Mouse (Mus musculus) brain, embryonic 14.5 days (tissue): Measurements from ENCODE around the gene Tenm4. TPM values are rescaled to one million over a fixed set of nuclear protein-coding genes. Genes with fewer than 3 reads are reported as not detected.
"Not testable (repeated sequence)": the region's sequence is repeated elsewhere in the genome, so short reads cannot be mapped to it uniquely, and the experiment has no call there.

Source experiments
- DNase-seq: peaks from one replicate; pipeline ENCODE4 v3.0.0-alpha.2; 2011; ENCODE audit warnings: low read depth
- CTCF ChIP-seq: fragments of 200-500 bp; IDR thresholded peaks from 2 replicates; pipeline ENCODE4 v1.5.1; 2012; ENCODE audit warnings: inconsistent platforms, mild to moderate bottlenecking, moderate library complexity, borderline replicate concordance; ENCODE audit not compliant: insufficient read depth, insufficient read length; ENCODE audit errors: extremely low read depth
- POLR2A ChIP-seq: fragments of 200-500 bp; IDR thresholded peaks from 2 replicates; pipeline ENCODE4 v1.6.1; 2012; ENCODE audit warnings: mild to moderate bottlenecking, inconsistent platforms, borderline replicate concordance; ENCODE audit not compliant: poor library complexity, insufficient read depth, insufficient read length, severe bottlenecking; ENCODE audit errors: extremely low read depth
- polyA plus RNA-seq: library from polyadenylated mRNA; depleted of rRNA; stranded (reverse); fragments of >200 nt; gene quantifications from 2 replicates; pipeline ENCODE4 v1.2.3, GENCODE M21; 2012

The Tenm4 gene
- polyA plus RNA-seq, 1 experiment = 31.2 TPM

DNA sequence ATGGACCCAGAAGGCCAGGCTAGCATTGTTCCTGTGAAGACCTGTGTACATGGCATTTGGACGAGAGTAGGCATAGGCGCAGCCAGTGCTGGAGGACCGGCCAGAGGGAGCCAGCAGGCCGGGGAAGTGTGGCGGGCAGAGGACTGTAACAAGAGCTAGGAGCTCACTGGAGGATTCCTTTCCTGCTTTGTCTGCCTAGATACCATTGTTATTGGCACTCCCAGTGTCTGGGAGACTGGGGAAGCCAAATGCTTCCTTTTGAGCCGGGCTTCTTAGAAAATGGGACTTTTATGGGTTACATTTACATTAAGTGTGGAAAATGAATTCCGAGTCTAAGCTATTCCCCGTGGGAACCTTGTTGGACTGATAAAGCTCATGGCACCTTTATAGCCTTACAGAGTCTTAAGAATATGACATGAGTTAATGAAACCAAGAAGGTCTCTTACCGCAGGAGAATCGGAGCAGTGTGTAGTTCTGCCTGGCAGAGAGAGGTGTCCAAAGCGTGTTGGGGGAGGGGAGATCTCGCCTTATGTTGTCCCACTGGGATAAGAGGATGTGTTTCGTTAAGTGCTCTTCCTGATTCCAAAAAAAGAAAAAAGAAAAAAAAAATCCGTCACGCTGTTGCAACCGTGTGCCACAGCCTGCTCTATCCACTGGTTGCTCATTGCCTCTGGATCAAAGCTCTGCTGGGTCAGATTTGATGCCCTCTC, 737.1 kb downstream of the Tenm4 start:
- peak; percentile 58 for DNase-seq

DNA sequence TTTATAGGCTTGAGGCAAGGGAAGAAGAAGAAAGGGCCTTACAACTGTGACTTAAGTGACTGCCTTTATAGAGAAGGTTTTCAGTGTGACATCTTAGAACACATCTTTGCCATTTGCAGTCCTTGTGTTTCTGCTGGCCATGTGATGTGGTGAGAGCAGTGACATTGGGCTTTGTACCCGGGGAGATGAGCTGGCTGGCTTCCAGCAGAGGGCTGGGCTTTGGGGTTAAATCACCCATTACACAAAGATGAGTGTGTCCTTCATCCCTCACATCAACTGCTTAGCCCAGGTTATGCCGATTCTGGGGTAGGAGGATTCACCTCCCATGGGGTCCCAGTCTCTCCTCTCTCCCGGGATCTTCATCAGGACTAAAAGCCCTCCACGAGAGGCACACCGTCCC, 738.8 kb downstream of the Tenm4 start:
- no peak for DNase-seq
- no peak for TF ChIP-seq POLR2A
- no peak for TF ChIP-seq CTCF

More for the DNA sequence above, 737.1 kb downstream of the Tenm4 start:
- TF ChIP-seq CTCF (no peak), POLR2A (no peak)

DNA sequence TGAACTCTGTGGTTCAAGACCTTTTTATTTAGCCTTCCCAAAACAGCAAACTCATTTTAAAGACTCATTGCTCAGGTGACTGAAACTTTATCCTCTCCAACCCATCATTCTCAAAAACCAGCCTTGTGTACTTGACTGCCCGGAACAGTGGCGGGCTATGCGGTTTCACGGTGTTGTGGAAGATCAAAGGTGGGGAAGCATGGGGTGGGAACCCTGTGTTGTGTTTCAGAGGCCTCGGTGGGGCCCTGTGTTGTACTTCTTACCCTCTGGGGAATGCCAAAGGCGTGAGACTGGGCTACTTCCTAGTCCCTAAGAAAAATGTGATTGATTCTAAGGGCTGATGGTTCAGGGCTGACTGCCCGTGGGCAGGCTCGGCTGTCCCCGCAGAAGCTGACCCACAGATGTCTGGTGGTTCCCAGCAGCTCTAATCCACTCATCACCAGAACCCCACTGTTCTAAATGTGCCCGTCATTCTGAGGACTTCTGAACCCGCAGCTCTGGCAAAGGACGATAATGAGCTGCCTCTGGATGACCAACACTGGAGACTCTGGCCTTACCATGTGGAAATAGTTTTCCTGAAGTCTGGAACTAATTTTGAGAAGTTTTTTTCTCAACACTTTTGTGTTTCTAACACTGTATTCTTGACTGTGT, 739.4 kb downstream of the Tenm4 start:
- TF ChIP-seq POLR2A = no peak
- no peak for TF ChIP-seq CTCF
- no peak for DNase-seq

DNA sequence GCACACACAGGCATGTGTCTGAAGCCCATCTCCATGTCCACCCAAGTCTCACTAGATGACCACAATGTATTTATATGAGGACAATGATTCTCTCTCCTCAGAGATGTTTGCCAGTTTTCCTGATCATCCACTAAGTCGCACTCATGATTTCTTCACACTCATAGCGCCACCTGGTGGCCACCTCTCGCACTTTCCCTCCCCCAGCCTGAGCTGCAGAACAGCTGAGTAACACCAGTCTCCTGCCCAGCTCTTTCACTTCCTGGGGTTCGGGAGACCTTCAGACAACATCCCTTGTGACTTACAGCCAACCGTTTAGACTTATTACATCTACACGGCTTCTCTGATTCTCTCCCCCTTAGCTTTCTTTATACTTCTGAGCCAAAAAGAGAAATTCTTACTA, 743.0 kb downstream of the Tenm4 start:
- TF ChIP-seq POLR2A = no peak
- peak; percentile 94 for TF ChIP-seq CTCF
- DNase-seq = peak; percentile 93

DNA sequence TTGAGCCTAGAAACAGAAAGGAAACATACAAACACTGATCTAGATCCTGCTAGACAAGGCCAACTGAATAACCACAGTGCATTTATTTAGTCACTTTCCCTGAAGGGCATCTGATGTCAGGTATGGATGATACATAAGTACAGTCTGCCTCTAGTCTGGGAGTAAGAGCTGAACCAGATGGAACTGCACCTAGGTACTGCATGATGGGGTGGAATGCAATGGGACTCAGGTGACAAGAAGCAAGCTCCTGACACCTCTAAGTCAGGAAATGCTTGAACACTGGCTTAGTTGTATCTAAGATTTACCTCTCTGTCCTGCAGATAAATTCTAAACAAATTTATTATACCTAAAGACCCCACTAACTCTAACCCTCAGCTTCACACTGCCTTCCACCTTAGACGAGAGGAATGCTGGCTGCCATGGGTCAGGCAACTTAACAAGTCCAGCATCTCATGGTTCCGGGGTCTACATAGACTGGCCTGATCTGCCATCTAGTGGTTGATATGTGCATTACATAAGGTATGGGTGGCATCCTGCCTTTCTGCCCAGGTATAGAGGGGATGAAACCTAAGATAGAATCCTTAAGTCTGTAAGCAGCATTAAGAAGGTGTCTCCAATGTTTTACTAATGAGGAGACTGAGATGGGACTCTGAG, 744.5 kb downstream of the Tenm4 start:
- peak; percentile 90 for DNase-seq
- TF ChIP-seq CTCF (peak; percentile 82; the same call in 1 of the 2 replicates), POLR2A (no peak)

DNA sequence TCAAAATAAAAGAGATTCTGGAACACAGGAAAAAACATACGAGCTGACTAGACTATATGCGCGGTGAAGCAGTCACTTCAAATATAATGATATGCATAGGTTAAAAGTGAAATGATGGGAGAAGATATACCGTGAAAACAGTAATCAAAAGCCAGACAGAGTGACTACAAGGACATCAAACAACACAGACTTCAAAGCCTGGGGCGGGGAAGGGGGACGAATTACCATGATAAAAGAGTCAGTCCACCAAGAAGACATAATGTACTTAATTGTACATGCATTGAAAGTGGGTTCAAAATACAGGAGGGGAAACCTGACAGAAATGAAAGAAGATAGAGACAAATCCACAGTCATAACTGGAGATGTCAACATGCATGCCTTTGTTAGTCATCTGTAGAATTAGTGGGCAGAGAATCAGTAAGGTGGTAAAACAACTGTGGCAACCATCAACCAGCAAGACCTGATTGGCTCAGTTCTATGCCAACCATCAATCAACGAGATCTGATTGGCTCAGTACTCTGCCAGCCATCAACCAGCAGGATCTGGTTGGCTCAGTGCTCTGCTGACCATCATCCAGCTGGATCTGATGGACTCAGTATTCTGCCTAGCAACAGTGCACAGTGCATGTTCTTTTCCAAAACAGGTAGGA, 749.5 kb downstream of the Tenm4 start:
- no peak for TF ChIP-seq CTCF
- peak; percentile 76 for DNase-seq

DNA sequence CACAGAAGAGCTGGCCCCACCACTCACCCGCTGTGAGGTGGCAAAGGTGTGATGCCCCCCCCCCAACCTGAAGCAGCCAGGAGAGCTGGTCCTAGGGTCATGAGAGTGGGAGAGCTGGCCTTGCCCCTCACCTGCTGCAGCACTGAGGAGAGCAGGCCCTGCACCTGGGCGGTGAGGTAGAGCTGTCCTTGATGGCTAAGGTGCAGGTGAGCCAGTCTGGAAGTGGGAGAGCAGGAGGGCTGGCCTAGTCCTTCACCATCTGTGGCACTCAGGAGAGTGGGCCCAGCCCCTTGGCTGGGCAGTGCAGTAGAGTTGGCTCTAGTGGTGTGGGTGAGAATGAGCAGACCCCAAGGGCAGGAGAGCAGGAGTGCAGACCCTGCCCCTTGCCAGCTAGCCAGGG, 751.9 kb downstream of the Tenm4 start:
- TF ChIP-seq CTCF = no peak
- TF ChIP-seq POLR2A = no peak
- DNase-seq = no peak

DNA sequence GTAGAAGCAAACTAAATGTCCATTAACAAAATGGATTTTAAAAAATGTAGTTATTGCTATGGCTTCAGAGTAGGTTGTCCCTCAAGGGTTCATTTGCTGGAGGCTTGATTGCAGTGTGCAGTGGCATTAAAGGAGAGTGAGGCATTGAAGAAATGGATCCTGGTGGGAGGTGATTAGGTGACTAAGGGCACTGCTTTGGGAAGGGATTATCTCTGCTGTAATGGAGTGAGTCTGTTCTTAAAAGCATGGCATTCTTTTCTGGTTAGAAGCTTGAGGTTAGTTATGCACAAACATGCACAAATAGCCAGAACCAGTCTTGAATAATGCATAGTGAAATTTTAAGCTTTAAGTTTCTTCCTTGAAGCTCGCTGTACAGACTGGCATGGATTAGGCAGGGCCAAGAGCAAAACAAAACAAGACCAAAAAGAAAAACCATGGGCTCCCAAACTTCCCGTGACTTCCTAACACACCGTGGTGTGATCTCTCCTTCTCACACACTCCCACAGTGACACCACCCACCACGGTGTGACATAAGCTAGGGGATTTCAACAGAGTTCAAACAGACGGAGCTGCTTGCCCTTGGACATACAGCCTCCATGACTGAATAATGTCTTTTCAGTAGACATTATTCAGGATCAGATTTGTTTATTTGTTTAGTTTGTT, 772.8 kb downstream of the Tenm4 start:
- peak; percentile 54 for DNase-seq
- TF ChIP-seq CTCF (no peak), POLR2A (no peak)

DNA sequence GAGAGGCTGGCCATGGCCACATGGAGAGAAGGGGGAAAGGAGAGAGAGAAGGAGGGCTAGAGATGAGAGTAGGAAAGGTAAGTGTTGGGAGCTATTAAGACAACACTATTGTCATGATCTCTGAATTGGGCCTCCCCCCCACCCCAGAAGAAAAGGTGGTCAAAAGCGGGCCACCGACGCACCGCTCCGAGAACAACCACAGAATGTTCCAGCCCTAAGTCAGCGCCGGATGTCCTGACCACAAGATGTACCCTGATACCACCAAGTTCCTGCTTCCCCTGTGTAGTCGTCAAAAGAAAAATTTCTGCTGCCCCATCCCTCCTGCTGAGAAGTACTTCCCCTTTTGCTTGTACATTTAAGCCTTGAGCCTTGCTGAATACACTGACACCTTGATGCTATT, 775.5 kb downstream of the Tenm4 start:
- not testable (repeated sequence) for DNase-seq

DNA sequence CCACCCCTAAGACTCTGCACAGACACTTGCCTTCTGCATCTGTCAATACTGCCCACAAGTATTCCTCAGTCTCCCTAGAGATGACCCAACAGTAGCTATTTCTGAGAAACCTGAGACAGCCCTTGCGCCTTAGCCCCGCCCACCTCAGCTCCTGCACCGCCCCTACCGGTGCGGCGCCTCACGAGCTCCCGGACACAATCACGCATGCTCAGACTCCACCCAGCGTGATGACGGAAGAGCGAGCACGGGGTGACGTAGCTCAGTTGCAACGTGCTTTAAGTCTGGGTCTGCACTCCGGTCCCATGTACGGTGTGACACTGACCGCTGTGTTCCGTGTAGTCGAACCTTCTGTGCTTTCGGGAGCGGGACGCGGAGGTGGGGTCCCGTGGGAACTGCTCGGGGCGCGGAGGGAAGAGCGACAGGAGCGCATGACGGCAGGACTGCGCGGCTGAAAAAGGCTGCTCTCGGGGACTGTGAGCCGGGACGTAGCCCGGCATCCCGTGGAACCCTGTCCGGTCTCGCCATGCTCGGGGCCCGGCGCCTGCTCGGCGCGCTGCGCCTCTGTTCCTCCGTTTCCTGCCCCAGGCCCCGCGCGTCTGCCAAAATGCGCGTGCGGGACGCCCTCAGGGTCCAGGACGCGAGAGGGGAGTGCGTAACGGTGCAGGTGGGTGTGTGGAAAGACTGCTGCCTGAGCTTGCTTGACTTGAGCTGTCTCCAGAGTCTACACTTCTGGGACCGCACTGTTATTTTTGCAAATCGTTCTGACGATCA, 780.4 kb downstream of the Tenm4 start, which contains the start of gene Nars2:
Gene Nars2, plus strand, starts transcription at position 225 of the 771 bp plus-strand sequence.
- TF ChIP-seq CTCF (peak; percentile 50; the same call in 1 of the 2 replicates), POLR2A (peak; percentile 34; the same call in 1 of the 2 replicates)
- DNase-seq = peak; percentile 98

DNA sequence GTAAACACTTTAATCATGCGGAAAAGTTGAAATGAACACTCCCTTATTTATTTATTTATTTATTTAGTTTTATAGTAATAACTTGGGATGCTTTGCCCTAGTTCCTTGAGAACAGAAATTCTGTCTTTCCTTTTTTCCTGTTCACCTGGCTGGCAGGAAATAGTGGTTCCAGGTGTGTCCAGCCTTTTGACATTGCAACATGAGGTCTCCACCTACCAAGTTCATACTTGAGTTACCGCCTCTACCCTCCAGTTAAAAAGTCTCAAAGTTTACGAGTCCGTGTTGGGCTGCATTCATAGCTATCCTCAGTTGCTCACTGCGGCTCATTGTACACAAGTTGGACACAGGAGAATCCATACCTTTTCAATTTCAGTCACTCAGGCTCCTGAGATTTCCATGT, 781.0 kb downstream of the Tenm4 start:
- DNase-seq = no peak
- TF ChIP-seq POLR2A = no peak
- TF ChIP-seq CTCF = no peak

DNA sequence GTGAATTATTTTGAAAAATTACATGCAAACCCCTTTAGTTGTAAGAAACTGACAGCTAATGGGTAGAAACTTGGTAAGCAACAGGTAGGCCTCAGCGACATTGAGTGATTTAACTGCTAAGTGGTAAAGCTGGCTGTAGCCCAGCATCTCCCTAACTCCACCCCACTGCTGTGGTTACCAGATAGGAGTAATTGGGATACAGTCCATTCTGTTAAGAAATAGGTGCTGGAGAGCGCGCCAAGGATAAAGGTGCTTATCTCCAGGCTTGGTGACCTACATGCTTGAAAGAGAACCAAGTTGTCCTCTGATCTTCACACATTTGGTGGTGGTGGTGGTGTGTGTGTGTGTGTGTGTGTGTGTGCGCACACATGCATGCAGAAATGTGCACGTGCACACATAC, 788.1 kb downstream of the Tenm4 start:
- no peak for DNase-seq
- TF ChIP-seq CTCF (no peak), POLR2A (no peak)
